Mouse (Mus musculus) frontal cortex, postnatal 36 days (tissue): ENCODE results near the gene Sprr2i.

ENCODE experiments used
- DNase-seq, 2 experiments: peaks; one replicate each; pipeline ENCODE4 v3.0.0; 2022; ENCODE audit warnings: low spot score in 2 of 2

The Sprr2i gene

GRCm38 (mm10) chr3:92407691-92408090 is at the start of gene Sprr2i:
TSS of gene Sprr2i (plus strand) at chr3:92407991.
- DNase-seq: no peak

GRCm38 (mm10) chr3:92361619-92362018 is 46.2 kb upstream of the Sprr2i start:
- no peak for DNase-seq

- no peak for DNase-seq
Observed at GRCm38 (mm10) chr3:92364887-92365286, 42.9 kb upstream of the Sprr2i start, which contains the start of gene Sprr2f. TSS of gene Sprr2f (plus strand) at chr3:92365187.

- no peak for DNase-seq
Observed at GRCm38 (mm10) chr3:92373613-92374012, 34.2 kb upstream of the Sprr2i start.

GRCm38 (mm10) chr3:92385385-92385784 is 22.4 kb upstream of the Sprr2i start, which contains the start of gene Sprr2h:
TSS of gene Sprr2h (plus strand) at chr3:92385685.
- no peak for DNase-seq

- DNase-seq: peak in 1 of 2 experiments; percentile 2
Observed at GRCm38 (mm10) chr3:92394301-92394700, 13.5 kb upstream of the Sprr2i start.

GRCm38 (mm10) chr3:92417782-92418181 is 10.0 kb downstream of the Sprr2i start, which contains the start of gene Sprr2j-ps:
TSS of gene Sprr2j-ps (plus strand) at chr3:92418082.
- no peak for DNase-seq

GRCm38 (mm10) chr3:92429323-92429722 is 21.5 kb downstream of the Sprr2i start, which contains the start of gene Gm9774:
TSS of gene Gm9774 (minus strand) at chr3:92429423.
- no peak for DNase-seq

GRCm38 (mm10) chr3:92432282-92432681 is 24.5 kb downstream of the Sprr2i start, which contains the start of gene Sprr2k:
TSS of gene Sprr2k (plus strand) at chr3:92432582.
- DNase-seq: no peak

- DNase-seq: no peak
Observed at GRCm38 (mm10) chr3:92438689-92439088, 30.9 kb downstream of the Sprr2i start, which contains the start of gene Sprr1b. TSS of gene Sprr1b (minus strand) at chr3:92438789.

- no peak for DNase-seq
Observed at GRCm38 (mm10) chr3:92440177-92440576, 32.4 kb downstream of the Sprr2i start.

GRCm38 (mm10) chr3:92455151-92455550 is 47.4 kb downstream of the Sprr2i start:
- DNase-seq: no peak

- no peak for DNase-seq
Observed at GRCm38 (mm10) chr3:92458620-92459019, 50.8 kb downstream of the Sprr2i start, which contains the start of gene Sprr3. TSS of gene Sprr3 (minus strand) at chr3:92458720.
